Mouse (Mus musculus) telencephalon, adult 2 months (tissue): ENCODE results near the gene Vstm5.
"Not testable (repeated sequence)": the region's sequence is repeated elsewhere in the genome, so short reads cannot be mapped to it uniquely, and the experiment has no call there.

ENCODE experiments used
- DNase-seq: peaks from one replicate; pipeline ENCODE4 v3.0.0-alpha.2; 2011; ENCODE audit warnings: low read depth, low spot score

The Vstm5 gene

GRCm38 (mm10) chr9:15239042-15239925 lies at the start of gene Vstm5:
Gene Vstm5 (plus strand): TSS chr9:15239045.
- peak; percentile 36 for DNase-seq

- not testable (repeated sequence) for DNase-seq
These were observed 44.0 kb upstream of the Vstm5 start for GRCm38 (mm10) chr9:15194806-15195205.

- no peak for DNase-seq
These were observed 32.2 kb upstream of the Vstm5 start for GRCm38 (mm10) chr9:15206631-15207030.

- peak; percentile 1 for DNase-seq
These were observed 29.5 kb upstream of the Vstm5 start for GRCm38 (mm10) chr9:15209320-15209719.

GRCm38 (mm10) chr9:15211876-15212275 lies 27.0 kb upstream of the Vstm5 start:
- no peak for DNase-seq

- no peak for DNase-seq
These were observed 25.1 kb upstream of the Vstm5 start for GRCm38 (mm10) chr9:15213695-15214094.

GRCm38 (mm10) chr9:15224912-15225311 lies 13.9 kb upstream of the Vstm5 start:
- DNase-seq: no peak

- no peak for DNase-seq
These were observed 6.4 kb upstream of the Vstm5 start for GRCm38 (mm10) chr9:15232445-15232844.

GRCm38 (mm10) chr9:15233604-15234003 lies 5.2 kb upstream of the Vstm5 start:
- DNase-seq: no peak

GRCm38 (mm10) chr9:15235986-15236385 lies 2.9 kb upstream of the Vstm5 start:
- no peak for DNase-seq

GRCm38 (mm10) chr9:15237516-15238296 lies 1.1 kb upstream of the Vstm5 start:
- no peak for DNase-seq

GRCm38 (mm10) chr9:15238297-15238990 lies 401 bp upstream of the Vstm5 start:
- DNase-seq: no peak

- DNase-seq: no peak
These were observed 1.2 kb downstream of the Vstm5 start for GRCm38 (mm10) chr9:15240006-15240405.

GRCm38 (mm10) chr9:15240863-15241595 lies 2.2 kb downstream of the Vstm5 start:
- DNase-seq: no peak

- DNase-seq: peak; percentile 26
These were observed 2.7 kb downstream of the Vstm5 start for GRCm38 (mm10) chr9:15241596-15241939.

- no peak for DNase-seq
These were observed 3.3 kb downstream of the Vstm5 start for GRCm38 (mm10) chr9:15242130-15242529.

- DNase-seq: no peak
These were observed 6.7 kb downstream of the Vstm5 start for GRCm38 (mm10) chr9:15245319-15246075.

- DNase-seq: no peak
These were observed 11.5 kb downstream of the Vstm5 start for GRCm38 (mm10) chr9:15250376-15250775.

- DNase-seq: no peak
These were observed 13.4 kb downstream of the Vstm5 start for GRCm38 (mm10) chr9:15252196-15252595.

- no peak for DNase-seq
These were observed 15.7 kb downstream of the Vstm5 start for GRCm38 (mm10) chr9:15254501-15254900.

- no peak for DNase-seq
These were observed 17.4 kb downstream of the Vstm5 start for GRCm38 (mm10) chr9:15256214-15256613.
